Mouse (Mus musculus) neural tube, postnatal 0 days (tissue): ENCODE results near the gene Ganc. TPM values are rescaled to one million over a fixed set of nuclear protein-coding genes. Genes with fewer than 3 reads are reported as not detected.

Experiments
- polyA plus RNA-seq: library from polyadenylated mRNA; unstranded; fragments of >200 nt; fragmentation: Nextera tagmentation; extraction: Ambion mirVana; gene quantifications from 2 replicates; pipeline ENCODE4 v1.2.1, GENCODE M21; 2015

The Ganc gene
- polyA plus RNA-seq, result 7.3 and 12.4 TPM in 2 replicates

DNA sequence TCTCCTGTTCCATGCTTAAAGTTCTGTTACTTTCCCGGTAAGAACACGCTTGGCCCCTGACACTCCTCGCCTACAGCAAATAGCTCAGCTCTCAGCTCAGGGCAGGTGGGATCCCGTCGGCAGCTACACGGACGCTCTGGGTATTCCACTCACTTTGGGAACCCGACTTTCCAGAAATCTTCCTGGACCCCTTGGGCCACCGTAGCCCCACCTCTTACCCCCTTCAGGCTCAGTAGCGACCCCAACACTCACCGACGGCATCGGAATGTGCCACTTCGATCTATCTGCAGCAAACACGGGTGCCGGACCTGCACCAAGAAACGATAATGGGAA is at the start of gene Ganc:
Gene Ganc, plus strand, starts transcription at position 244 of the 333 bp plus-strand sequence.

DNA sequence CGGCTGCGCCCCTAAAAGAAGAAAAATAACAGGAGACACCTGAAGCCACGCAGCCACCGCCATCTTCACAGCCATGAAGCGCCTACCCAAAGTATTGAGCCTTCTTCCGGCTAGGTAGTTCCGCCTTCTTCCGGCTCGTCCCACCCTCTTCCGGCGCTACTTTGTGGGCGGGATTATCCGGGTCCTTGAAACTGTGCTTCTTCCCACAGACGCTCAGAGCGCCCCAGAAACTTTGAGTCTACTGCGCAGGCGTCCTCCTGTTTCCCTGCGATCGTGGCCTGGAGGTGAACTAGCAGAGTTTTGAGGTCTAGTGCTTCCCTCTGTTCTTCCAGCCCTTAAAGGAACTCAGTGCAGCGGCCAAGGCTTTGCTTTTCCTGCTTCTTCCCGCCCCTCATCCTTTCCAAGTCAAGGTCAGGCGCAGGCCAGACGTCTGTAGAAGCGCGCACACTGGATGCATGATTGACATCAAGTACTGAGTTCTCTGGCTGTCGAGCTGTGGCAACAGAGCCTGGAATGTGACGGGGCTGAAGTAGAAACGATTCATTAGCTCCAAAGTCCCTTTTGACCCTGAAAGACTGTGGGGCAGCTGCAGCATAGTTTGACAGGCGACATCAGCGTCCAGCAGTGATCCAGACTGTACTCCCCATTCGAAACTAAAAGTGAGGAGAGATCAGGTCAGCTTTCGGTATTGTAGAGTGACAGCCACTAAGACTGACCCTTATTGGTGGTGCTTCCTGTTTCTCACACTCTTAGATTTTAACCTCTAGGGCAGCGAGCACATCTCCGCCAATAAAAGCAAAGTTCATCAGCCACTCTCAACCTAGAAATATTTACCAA is 508 bp downstream of the Ganc start, which contains the start of gene Tmem87a:
Gene Tmem87a, minus strand, starts transcription at position 128 of the 837 bp plus-strand sequence.

DNA sequence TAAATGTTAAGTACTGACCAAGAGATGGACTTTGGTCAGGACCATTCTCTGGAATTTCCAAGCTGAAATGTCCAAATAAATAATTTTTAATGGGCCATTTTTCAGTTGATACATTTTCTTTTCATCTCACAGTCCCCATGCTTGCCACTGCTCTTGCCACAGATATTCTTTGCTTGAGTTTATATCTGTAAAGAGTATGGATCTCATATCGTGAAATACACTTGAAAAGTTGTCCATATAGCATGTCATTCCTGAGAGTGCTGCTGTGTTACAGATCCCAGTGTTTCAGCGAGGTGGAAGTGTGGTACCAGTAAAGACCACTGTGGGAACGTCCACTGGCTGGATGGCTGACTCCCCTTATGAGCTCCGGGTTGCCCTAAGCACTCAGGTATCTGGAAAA is 52.0 kb downstream of the Ganc start, which contains the start of gene Capn3:
Gene Capn3, plus strand, starts transcription at position 301 of the 400 bp plus-strand sequence.

Other genes with a start within 250 kb of the Ganc start
- 20.4 and 23.4 TPM in 2 replicates for gene Ehd4, start 249.3 kb upstream of the Ganc start, polyA plus RNA-seq
- 5.9 and 7.4 TPM in 2 replicates for gene Pla2g4e, start 158.6 kb upstream of the Ganc start, polyA plus RNA-seq
- gene Pla2g4d, start 114.7 kb upstream of the Ganc start, polyA plus RNA-seq, result 0.04 TPM in 1 of 2 replicates, not detected in the other
- gene Pla2g4f, start 89.7 kb upstream of the Ganc start, polyA plus RNA-seq, result 0.05 TPM in 1 of 2 replicates, not detected in the other
- 27.7 and 28.2 TPM in 2 replicates for gene Vps39, start 50.8 kb upstream of the Ganc start, polyA plus RNA-seq
- 6.5 and 7.7 TPM in 2 replicates for gene Tmem87a, start 217 bp downstream of the Ganc start, polyA plus RNA-seq
- 0.58 and 0.62 TPM in 2 replicates for gene Capn3, start 52.1 kb downstream of the Ganc start, polyA plus RNA-seq
- gene Zfp106, start 159.9 kb downstream of the Ganc start, polyA plus RNA-seq, result 30.8 and 32.0 TPM in 2 replicates
- 11.7 and 14.6 TPM in 2 replicates for gene Snap23, start 163.8 kb downstream of the Ganc start, polyA plus RNA-seq
- gene Haus2, start 205.5 kb downstream of the Ganc start, polyA plus RNA-seq, result 29.2 and 29.4 TPM in 2 replicates
- 30.7 and 31.3 TPM in 2 replicates for gene Lrrc57, start 205.6 kb downstream of the Ganc start, polyA plus RNA-seq
- 3.3 and 4.1 TPM in 2 replicates for gene Stard9, start 225.2 kb downstream of the Ganc start, polyA plus RNA-seq